Mouse (Mus musculus) stomach, postnatal 0 days (tissue): ENCODE measurements at regions not wholly inside any gene's neighbourhood (a gene's known extent, or its start where the extent isn't known, plus 50 kb on each side); places are given as distances from the start of the nearest gene placed in this dataset.

Source experiments
- ATAC-seq: fragments of 200-750 bp; cut with Nextera tagmentation; 2 replicates; pipeline ENCODE4 v1.8.0; 2017; ENCODE audit not compliant: low FRiP score, low TSS enrichment
- DNase-seq: peaks from one replicate; pipeline ENCODE4 v3.0.0-alpha.2; 2016; ENCODE audit warnings: low spot score
- H3K27ac ChIP-seq: fragments of 300-500 bp; sonication (generic); replicated peaks from 2 replicates; pipeline ENCODE4 v1.5.1; 2014; ENCODE audit warnings: mild to moderate bottlenecking, control low read depth
- H3K27me3 ChIP-seq: fragments of 300-500 bp; sonication (generic); 2 replicates; pipeline ENCODE4 v1.6.1; 2014; ENCODE audit warnings: low read length; ENCODE audit not compliant: control insufficient read depth, insufficient read depth
- H3K36me3 ChIP-seq: fragments of 300-500 bp; sonication (generic); 2 replicates; pipeline ENCODE4 v1.6.1; 2014; ENCODE audit warnings: low read length, mixed read lengths; ENCODE audit not compliant: control insufficient read depth, insufficient read depth
- H3K4me1 ChIP-seq: fragments of 300-500 bp; sonication (generic); replicated peaks from 2 replicates; pipeline ENCODE4 v1.6.1; 2014; ENCODE audit warnings: antibody characterized with exemption; ENCODE audit not compliant: control insufficient read depth, insufficient read depth
- H3K4me2 ChIP-seq: fragments of 300-500 bp; sonication (generic); replicated peaks from 2 replicates; pipeline ENCODE4 v1.6.1; 2014; ENCODE audit warnings: low read depth, mild to moderate bottlenecking, control low read depth, moderate library complexity
- H3K4me3 ChIP-seq: fragments of 300-500 bp; sonication (generic); 2 replicates; pipeline ENCODE4 v1.5.1; 2014; ENCODE audit warnings: low read depth, low read length, control low read depth
- H3K9ac ChIP-seq: fragments of 300-500 bp; sonication (generic); 2 replicates; pipeline ENCODE4 v1.6.1; 2014; ENCODE audit warnings: mild to moderate bottlenecking, low read length, control low read depth, mixed read lengths
- H3K9me3 ChIP-seq: fragments of 300-500 bp; sonication (generic); 2 replicates; pipeline ENCODE4 v1.6.1; 2016; ENCODE audit warnings: low read length; ENCODE audit not compliant: control insufficient read depth
- CTCF ChIP-seq: IDR thresholded peaks from 2 replicates; pipeline ENCODE4 v1.5.1; 2016; ENCODE audit warnings: antibody characterized with exemption, low read depth, mild to moderate bottlenecking, moderate library complexity
- EP300 ChIP-seq: optimal IDR thresholded peaks from 2 replicates; pipeline ENCODE3; 2016; ENCODE audit warnings: antibody characterized with exemption

- DNase-seq (no peak), ATAC-seq (no peak)
- H3K4me1 ChIP-seq: no peaks in the 10 kb centered on the region
- H3K27me3 ChIP-seq: no peaks in the 10 kb centered on the region
- no peak overlapping the region for H3K27ac ChIP-seq
- no peaks in the 10 kb centered on the region for H3K9me3 ChIP-seq
- TF ChIP-seq CTCF (peak; percentile 26; the same call in 1 of the 2 replicates), EP300 (no peak)
- no peak overlapping the region for H3K4me3 ChIP-seq
- H3K36me3 ChIP-seq: no peaks in the 10 kb centered on the region
- no peak overlapping the region for H3K9ac ChIP-seq
- H3K4me2 ChIP-seq: no peak overlapping the region
Measured at GRCm38 (mm10) chr7:57966216-57966615, 456.4 kb upstream of the Gabra5 start.

- DNase-seq (no peak), ATAC-seq (no peak)
- Histone ChIP-seq H3K27me3 (no peaks in the 10 kb centered on the region), H3K36me3 (no peaks in the 10 kb centered on the region), H3K4me1 (no peaks in the 10 kb centered on the region), H3K9me3 (no peaks in the 10 kb centered on the region), H3K4me2 (no peak overlapping the region), H3K9ac (no peak overlapping the region), H3K27ac (no peak overlapping the region), H3K4me3 (no peak overlapping the region)
- TF ChIP-seq CTCF (no peak), EP300 (no peak)
Measured at GRCm38 (mm10) chr7:57958871-57959270, 449.0 kb upstream of the Gabra5 start.
